Mouse (Mus musculus) thymus, adult 2 months (tissue): ENCODE measurements around the gene Amotl1.

Experiments used
- CTCF ChIP-seq: fragments of 200-500 bp; IDR thresholded peaks from 2 replicates; pipeline ENCODE4 v1.5.1; 2012; ENCODE audit warnings: mild to moderate bottlenecking, control low read depth, low read length, moderate library complexity, borderline replicate concordance; ENCODE audit not compliant: control insufficient read depth, poor library complexity, insufficient read depth; ENCODE audit errors: extremely low read depth
- POLR2A ChIP-seq: fragments of 200-500 bp; IDR thresholded peaks from 2 replicates; pipeline ENCODE4 v1.6.1; 2012; ENCODE audit warnings: mild to moderate bottlenecking, low read length, control low read depth, moderate library complexity; ENCODE audit not compliant: control insufficient read depth, poor library complexity, insufficient read depth; ENCODE audit errors: extremely low read depth

DNA sequence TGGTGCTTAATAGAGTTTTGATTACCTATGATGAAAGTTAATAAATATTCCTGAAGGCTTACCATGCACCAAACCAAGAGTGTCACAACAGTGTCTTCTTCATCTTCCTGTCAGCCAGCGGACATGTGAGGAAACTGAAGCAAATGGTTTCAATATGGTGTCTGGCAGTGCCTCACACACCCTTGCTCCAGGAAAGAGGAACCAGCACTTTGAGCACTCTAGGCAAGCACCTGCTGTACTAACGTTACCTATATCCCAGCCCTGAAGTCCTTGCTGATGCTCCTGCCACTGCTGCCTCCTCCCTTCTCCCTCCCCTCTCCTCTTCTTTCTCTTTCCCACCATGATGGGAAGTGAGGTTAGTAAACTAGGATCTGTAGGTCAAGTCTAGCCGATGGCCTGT, 80.4 kb downstream of the Amotl1 start:
- TF ChIP-seq CTCF (no peak), POLR2A (no peak)
